Mouse (Mus musculus) midbrain, embryonic 14.5 days (tissue): ENCODE results near the gene Ar. TPM values are rescaled to one million over a fixed set of nuclear protein-coding genes. Genes with fewer than 3 reads are reported as not detected.

Source experiments
- ATAC-seq: fragments of 200-750 bp; cut with Nextera tagmentation; 2 replicates; pipeline ENCODE4 v1.8.0; 2017; ENCODE audit warnings: moderate number of reproducible peaks, moderate library complexity; ENCODE audit not compliant: low FRiP score, low TSS enrichment
- DNase-seq: peaks from one replicate; pipeline ENCODE4 v3.0.0-alpha.2; 2015
- H3K27ac ChIP-seq: fragments of 300-500 bp; sonication (generic); replicated peaks from 2 replicates; pipeline ENCODE4 v1.5.1; 2014; ENCODE audit warnings: mild to moderate bottlenecking, low read depth, low read length, moderate library complexity
- H3K27me3 ChIP-seq: fragments of 300-500 bp; sonication (generic); 2 replicates; pipeline ENCODE4 v1.6.1; 2014; ENCODE audit warnings: low read length, control low read depth, mixed read lengths; ENCODE audit not compliant: control insufficient read depth, insufficient read depth
- H3K36me3 ChIP-seq: fragments of 300-500 bp; sonication (generic); 2 replicates; pipeline ENCODE4 v1.6.1; 2014; ENCODE audit warnings: low read length, control low read depth; ENCODE audit not compliant: control insufficient read depth, insufficient read depth
- H3K4me1 ChIP-seq: fragments of 300-500 bp; sonication (generic); 2 replicates; pipeline ENCODE4 v1.6.1; 2014; ENCODE audit warnings: mild to moderate bottlenecking, antibody characterized with exemption, low read length, control low read depth; ENCODE audit not compliant: control insufficient read depth, insufficient read depth
- H3K4me2 ChIP-seq: fragments of 300-500 bp; sonication (generic); 2 replicates; pipeline ENCODE4 v1.6.1; 2014; ENCODE audit warnings: mild to moderate bottlenecking, low read length, moderate library complexity
- H3K4me3 ChIP-seq: fragments of 300-500 bp; sonication (generic); replicated peaks from 2 replicates; pipeline ENCODE4 v1.5.1; 2014; ENCODE audit warnings: low read depth, low read length
- H3K9ac ChIP-seq: fragments of 300-500 bp; sonication (generic); replicated peaks from 2 replicates; pipeline ENCODE4 v1.6.1; 2014; ENCODE audit warnings: mild to moderate bottlenecking, low read length, moderate library complexity
- H3K9me3 ChIP-seq: fragments of 300-500 bp; sonication (generic); 2 replicates; pipeline ENCODE4 v1.6.1; 2016; ENCODE audit warnings: low read length, control low read depth, mixed read lengths; ENCODE audit not compliant: control insufficient read depth
- WGBS: fragments of 180-500 bp; shearing (Covaris S2); extraction: QIAGEN DNeasy Blood & Tissue Kit; methylation state at CpG from one replicate; pipeline ENCODE4 v1.1.7; 2014; 5-methylcytosine and 5-hydroxymethylcytosine counted together
- polyA plus RNA-seq: library from polyadenylated mRNA; unstranded; fragments of >200 nt; fragmentation: Nextera tagmentation; extraction: Ambion mirVana; gene quantifications from 2 replicates; pipeline ENCODE4 v1.2.1, GENCODE M21; 2014

Ar gene
- polyA plus RNA-seq, 1 experiment from 2014 or later = 0.13 TPM

GRCm38 (mm10) chrX:98317483-98317882 lies 168.9 kb downstream of the Ar start:
- H3K9me3 ChIP-seq = no peaks in the 10 kb centered on the region
- H3K4me3 ChIP-seq = no peak overlapping the region

GRCm38 (mm10) chrX:98323105-98323504 lies 174.5 kb downstream of the Ar start:
- no peaks in the 10 kb centered on the region for H3K27me3 ChIP-seq
- H3K9ac ChIP-seq = no peak overlapping the region
- H3K4me1 ChIP-seq = no peaks in the 10 kb centered on the region
- ATAC-seq (no peak), DNase-seq (no peak)
- H3K36me3 ChIP-seq = no peaks in the 10 kb centered on the region
- H3K4me2 ChIP-seq = no peak overlapping the region
- no peak overlapping the region for H3K27ac ChIP-seq
- 88% methylated on average over 2 of the region's 2 CpGs for WGBS
- H3K4me3 ChIP-seq = no peak overlapping the region
- no peaks in the 10 kb centered on the region for H3K9me3 ChIP-seq

More at GRCm38 (mm10) chrX:98317483-98317882, 168.9 kb downstream of the Ar start:
- Histone ChIP-seq H3K27ac (no peak overlapping the region), H3K36me3 (no peaks in the 10 kb centered on the region), H3K9ac (no peak overlapping the region), H3K4me2 (no peak overlapping the region), H3K4me1 (no peaks in the 10 kb centered on the region), H3K27me3 (no peaks in the 10 kb centered on the region)
- no peak for ATAC-seq
- no peak for DNase-seq

DNA sequence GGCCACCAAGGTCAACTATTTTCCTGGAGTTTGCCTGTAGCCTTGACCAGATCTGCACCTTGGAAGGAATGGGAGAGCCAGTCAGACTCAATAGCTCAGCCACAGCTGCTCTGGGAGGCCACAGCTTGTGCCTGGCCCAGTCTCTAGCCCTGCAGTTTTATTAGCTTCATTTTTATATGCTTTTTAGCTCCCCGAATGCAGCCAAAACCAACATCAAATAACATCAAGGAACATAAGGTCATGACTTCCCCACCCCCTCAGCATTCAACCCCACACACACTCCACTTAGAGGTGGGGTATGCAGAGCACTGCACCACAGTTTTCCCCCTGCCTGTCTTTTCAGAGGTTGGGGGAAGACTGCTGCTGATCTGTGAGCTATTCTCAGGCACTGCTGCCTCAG lies 198.9 kb downstream of the Ar start:
- H3K4me1 ChIP-seq = no peaks in the 10 kb centered on the region
- no peak for DNase-seq
- H3K4me2 ChIP-seq = no peak overlapping the region
- no peak overlapping the region for H3K9ac ChIP-seq
- H3K4me3 ChIP-seq = no peak overlapping the region
- no peaks in the 10 kb centered on the region for H3K36me3 ChIP-seq
- no peak overlapping the region for H3K27ac ChIP-seq
- WGBS = 78% methylated on average over 1 of the region's 1 CpGs
- no peaks in the 10 kb centered on the region for H3K27me3 ChIP-seq
- no peak for ATAC-seq
- H3K9me3 ChIP-seq = no peaks in the 10 kb centered on the region

- DNase-seq = no peak
- Histone ChIP-seq H3K4me3 (no peak overlapping the region), H3K4me1 (no peaks in the 10 kb centered on the region), H3K27ac (no peak overlapping the region), H3K27me3 (no peaks in the 10 kb centered on the region), H3K4me2 (no peak overlapping the region), H3K9me3 (no peaks in the 10 kb centered on the region), H3K9ac (no peak overlapping the region), H3K36me3 (no peaks in the 10 kb centered on the region)
- ATAC-seq = no peak
- 36% methylated on average over 4 of the region's 4 CpGs for WGBS
These were observed 199.5 kb downstream of the Ar start for GRCm38 (mm10) chrX:98348036-98348435.
